Mouse (Mus musculus) retina, postnatal 7 days (tissue): ENCODE data around the gene Frmd6.

Experiments
- DNase-seq: peaks from one replicate; pipeline ENCODE4 v3.0.0-alpha.2; 2012; ENCODE audit warnings: low read depth, low spot score

The Frmd6 gene

GRCm38 (mm10) chr12:70824729-70825650 lies at the start of gene Frmd6:
TSS of gene Frmd6 (plus strand) at chr12:70825514.
- DNase-seq, result peak; percentile 91

GRCm38 (mm10) chr12:70775609-70776008 lies 49.7 kb upstream of the Frmd6 start:
- no peak for DNase-seq

DNA sequence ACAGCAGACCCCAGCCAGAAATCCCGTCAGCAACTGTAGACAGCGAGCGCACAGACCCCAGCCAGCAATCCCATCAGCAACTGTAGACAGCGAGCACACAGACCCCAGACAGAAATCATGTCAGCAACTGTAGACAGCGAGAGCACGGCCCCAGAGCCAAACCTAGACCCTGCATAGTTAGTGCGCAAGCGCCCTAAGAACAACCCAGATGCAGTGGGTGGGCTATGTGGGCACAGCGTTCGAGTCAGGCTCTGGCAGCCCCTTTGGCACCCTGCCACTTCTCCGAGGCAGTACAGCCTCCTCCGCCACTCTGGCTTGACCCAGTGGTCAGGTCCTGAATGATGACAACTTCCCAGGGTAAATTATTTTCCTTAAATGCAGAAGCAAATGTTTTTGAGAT lies 48.6 kb upstream of the Frmd6 start:
- DNase-seq, result no peak

GRCm38 (mm10) chr12:70777466-70777865 lies 47.8 kb upstream of the Frmd6 start:
- no peak for DNase-seq

DNA sequence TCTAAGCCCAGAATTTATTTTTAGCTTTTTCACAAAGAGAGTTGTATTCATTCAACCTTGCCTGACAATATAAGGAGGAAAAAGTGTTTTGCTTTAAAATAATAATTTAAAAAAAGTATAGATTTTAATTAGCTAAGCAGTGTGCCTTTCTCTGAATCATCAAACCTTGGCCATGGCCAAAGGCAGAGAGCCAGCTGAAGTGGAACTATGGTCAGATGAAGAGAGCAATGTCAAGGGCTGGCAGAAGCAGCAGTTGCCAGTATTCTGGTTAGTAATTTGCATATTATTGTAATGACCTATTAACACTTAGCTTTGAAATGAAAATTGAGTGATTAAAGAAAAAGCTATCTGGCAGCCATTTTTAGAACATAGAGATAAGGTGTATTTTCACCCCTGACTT lies 47.4 kb upstream of the Frmd6 start:
- DNase-seq, result no peak

- no peak for DNase-seq
Measured at GRCm38 (mm10) chr12:70778271-70778670, 47.0 kb upstream of the Frmd6 start.

DNA sequence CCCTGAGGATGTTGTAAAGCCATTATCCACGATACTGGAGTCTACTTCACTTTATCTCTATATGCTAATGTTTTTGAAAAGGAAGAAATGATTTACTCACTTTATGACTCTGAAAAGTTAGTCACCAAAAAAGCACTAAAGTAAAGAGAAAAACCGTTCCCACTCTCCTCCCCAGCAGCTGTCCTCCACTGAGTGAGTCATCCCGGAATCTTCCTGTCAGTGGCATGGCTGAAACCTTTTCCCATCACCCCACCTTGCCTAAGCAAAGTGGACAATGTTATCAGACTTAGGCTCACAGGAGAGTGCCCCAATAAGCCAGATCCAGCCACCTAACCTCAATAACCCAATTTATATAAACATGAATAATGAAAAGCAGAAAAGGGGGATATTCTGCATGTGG lies 46.6 kb upstream of the Frmd6 start:
- no peak for DNase-seq

DNA sequence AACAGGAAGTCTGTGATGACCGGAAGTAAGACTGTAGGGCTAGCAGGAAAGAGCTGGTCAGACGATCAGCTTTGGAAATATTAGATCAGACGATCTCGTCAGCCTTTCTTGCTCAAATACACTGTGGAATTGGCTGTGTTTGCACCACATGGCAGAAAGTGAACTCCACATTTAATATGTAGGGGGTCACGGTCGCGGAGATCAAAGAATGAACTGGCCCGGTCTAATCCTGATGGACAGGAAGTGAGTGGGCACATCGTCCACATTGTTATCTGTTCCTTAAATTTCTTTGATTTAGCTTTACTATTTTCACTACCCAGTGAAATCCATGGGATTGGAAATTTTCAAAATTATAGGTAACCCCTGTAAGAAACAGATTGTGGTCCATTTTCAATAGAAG lies 42.3 kb upstream of the Frmd6 start:
- DNase-seq, result no peak

DNA sequence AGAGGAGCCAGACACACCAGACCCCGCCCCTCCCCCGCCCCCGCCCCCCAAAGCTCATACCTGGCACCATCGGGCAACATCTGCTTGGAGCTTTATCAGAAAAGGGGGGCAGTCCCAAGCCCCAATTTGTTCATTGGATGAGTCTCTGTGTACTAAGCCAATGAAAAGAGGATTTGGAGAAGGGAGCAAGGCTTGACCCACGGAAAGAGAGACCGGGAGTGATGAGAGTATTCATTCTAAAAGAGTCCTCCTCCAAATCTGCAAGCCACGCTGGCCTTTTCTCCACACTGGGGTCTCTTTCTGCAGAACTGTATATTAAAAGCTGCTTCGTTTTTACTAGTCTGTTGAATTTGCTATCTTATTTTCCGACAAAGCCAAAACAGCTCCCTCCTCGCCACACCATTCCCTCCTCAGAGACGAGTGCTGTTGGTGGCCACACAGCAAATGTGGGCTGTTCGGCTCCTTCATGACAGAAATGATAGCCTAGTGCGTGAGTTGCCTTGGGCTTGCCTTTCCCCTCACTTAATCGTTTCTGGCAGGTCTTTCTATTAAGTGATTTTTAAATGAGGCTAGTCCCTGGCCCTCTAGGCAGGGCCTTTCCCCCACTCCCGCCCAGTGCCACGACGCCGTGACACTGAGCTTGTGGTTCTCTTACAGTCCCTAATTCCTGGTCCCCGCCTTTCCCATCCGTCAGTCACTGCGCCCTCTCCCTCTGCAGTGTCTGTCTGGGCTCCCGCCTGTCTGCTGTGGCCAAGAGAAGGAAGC lies 41.7 kb upstream of the Frmd6 start:
- DNase-seq, result no peak

- no peak for DNase-seq
Measured at GRCm38 (mm10) chr12:70784240-70784705, 41.0 kb upstream of the Frmd6 start.

DNA sequence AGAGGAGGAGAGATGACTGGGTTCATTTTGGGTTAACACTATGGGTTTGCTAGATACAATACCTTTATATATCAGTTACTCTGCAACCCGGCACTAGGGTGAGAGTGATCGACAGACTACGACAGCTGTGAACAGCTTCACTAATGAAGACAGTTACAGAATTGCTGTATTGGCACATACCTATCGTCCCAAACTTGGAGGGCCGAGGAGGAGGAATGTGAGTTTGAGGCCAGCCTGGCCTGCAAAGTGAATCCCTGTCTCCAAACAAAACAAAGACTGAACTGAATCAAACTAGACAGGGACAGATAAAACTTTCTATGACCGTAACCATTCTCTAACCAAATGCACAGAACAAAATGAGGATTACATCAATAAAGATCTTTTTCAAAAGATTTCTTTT lies 36.0 kb upstream of the Frmd6 start:
- DNase-seq, result no peak

DNA sequence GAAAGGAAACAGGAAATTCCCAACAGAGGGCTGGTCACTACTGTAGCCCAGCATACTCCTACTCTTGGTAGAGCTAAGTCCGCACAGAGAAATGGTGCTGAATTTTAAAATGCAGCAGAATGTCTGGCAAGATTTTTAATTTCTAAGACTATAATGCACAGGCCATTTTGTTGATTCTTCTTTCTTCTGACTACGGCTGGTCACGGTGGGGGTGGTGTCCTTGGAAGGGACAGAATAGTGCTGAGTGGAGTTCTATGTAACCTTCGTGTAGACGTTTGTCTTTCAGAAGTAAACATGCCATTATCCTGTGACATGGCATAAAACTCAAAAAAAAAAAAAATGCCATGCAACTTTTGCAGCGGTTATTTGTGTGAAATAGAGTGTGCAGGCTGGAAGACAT lies 32.0 kb upstream of the Frmd6 start:
- DNase-seq, result no peak

DNA sequence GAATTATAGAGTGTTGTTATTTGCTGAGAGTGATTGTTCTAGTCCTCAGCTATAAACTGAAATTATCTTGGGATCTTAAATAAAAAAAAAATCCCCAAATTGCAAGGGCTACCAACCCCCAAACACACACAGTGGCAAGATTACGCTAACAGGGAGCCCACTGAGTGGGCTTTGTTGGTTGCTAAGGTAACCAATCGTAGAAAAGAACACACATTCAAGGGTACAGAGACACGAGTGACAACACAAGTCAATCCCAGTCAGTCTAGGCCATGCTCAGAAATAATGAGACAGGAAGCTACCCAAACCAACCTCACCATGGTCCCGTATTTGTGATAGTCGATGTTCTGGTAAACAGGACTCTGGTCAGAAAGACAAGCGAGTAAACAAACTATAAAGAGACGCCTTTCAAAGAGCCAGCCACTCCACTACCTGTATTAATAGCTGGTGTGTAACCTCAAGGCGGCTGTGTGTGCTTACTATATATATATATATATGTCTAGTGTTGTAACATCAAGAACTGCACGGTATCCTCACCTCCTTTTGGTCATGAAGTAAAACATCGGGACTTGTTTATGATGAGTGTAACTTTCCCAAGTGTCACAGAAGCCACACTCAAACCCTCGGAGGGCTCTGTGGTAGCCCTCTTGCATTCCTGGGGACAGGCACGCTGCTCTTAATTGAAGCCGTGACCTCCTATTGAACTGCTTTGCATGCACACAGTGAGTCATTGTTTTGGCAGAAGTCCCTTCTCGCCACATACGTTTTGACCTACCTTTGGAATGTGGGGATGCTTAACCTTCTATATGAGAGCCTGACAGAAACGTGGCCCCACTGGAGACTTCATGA lies 30.5 kb upstream of the Frmd6 start:
- no peak for DNase-seq

GRCm38 (mm10) chr12:70795389-70795711 lies 30.0 kb upstream of the Frmd6 start:
- no peak for DNase-seq

GRCm38 (mm10) chr12:70798496-70798895 lies 26.8 kb upstream of the Frmd6 start:
- DNase-seq, result no peak

DNA sequence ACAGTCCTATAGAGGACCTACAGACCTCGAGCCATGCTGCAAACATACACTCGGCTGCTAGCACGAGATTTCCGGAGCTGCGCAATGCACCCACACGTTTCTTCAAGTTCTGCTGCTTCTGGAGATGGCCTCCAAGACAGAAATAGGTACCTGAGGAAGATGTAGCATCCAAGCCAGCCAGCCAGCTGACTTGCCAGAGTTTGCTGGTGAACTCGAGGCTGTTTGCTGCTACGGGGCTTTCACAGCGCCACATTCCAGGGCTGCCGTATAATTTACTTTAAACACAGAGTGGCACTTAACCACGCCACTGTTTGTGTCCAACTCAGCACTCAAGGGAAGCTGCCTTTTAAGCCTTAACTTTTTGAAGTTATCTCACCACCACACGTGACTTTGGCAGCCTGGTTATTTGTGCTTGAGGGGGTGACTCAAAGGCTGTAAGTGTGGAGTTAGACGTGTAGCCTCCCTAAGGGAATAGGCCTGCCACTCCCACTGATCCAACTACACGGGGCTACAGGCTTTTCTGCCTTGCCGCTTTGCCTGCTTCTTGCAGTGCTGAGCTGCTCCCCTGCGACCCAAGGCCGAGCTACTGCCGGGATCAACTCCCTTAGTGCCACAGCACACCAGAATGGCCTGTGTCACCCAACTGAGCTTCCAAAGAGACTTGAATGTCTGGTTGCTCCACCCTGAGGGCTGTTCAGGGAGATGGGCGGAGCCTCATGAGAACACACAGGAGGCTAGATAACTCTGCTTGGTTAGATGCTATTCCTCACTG lies 25.9 kb upstream of the Frmd6 start:
- no peak for DNase-seq

GRCm38 (mm10) chr12:70800086-70800485 lies 25.2 kb upstream of the Frmd6 start:
- no peak for DNase-seq

GRCm38 (mm10) chr12:70801361-70801760 lies 24.0 kb upstream of the Frmd6 start:
- DNase-seq, result no peak

DNA sequence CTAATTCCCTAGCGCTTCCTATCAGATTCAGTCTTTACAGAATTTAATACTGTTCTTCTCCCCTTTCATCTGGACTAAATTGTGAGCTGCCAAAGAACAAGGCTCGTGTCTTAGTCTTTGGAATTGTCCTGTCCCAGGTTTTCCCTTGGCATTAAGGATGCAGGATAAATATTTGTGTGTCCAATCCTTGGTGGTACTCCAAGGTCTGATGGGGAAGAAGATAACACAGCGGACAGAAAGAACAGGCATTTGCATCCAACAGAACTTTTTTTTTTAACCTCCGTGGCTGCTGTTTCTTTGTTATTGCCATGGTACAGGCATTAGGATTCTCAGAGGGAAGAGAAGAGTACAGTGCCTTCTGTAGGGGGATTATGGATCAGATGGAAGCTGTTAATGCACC lies 21.8 kb upstream of the Frmd6 start:
- no peak for DNase-seq

DNA sequence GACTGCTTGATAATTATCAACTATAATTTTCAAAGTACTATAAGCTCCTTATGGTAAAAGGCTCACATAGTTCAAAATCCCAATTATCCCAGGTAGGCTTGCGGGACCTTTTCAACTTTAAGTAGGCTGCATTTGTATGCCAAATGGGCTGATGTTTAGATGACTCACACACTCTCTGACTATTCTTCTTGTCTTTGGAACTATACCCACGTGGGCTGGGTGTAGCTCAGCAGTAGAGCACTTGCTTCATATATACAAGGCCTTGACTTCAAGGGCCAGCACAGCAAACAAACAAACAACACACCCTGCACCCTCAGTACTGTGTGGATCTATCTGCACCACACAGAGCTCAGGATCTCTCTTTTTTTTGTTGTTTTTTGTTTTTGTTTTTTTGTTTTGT lies 20.3 kb upstream of the Frmd6 start:
- DNase-seq, result no peak

DNA sequence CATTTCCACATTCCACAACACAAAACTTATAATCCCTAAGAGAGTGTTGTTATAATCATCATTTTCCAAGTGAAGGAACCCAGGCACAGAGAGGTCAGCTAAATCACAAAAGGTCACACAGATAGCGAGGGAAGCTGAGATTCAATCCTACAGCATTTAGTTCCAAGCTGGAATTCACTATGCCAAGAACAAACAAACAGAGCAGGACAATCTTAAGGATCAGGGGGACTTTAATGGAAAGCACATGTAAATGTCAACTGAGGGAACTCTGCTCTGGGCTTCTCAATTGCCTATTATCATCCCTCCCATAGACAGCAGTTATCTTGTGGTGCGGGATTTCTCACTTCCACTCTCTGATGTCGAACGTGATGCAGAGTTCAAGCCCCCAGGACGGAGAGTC lies 17.8 kb upstream of the Frmd6 start:
- DNase-seq, result no peak
